Mouse (Mus musculus) embryonic facial prominence, embryonic 12.5 days (tissue): Measurements from ENCODE around the gene Ddx27. TPM values are rescaled to one million over a fixed set of nuclear protein-coding genes. Genes with fewer than 3 reads are reported as not detected.

Experiments used
- ATAC-seq: fragments of 200-750 bp; cut with Nextera tagmentation; 2 replicates; pipeline ENCODE4 v1.8.0; 2017; ENCODE audit not compliant: insufficient number of reproducible peaks, insufficient read depth, low FRiP score, low TSS enrichment
- H3K27ac ChIP-seq: fragments of 300-500 bp; sonication (generic); 2 replicates; pipeline ENCODE4 v1.5.1; 2016; ENCODE audit warnings: mild to moderate bottlenecking
- H3K27me3 ChIP-seq: fragments of 300-500 bp; sonication (generic); 2 replicates; pipeline ENCODE4 v1.6.1; 2016; ENCODE audit warnings: mild to moderate bottlenecking, moderate library complexity
- H3K36me3 ChIP-seq: fragments of 300-500 bp; sonication (generic); 2 replicates; pipeline ENCODE4 v1.6.1; 2016; ENCODE audit warnings: mild to moderate bottlenecking
- H3K4me1 ChIP-seq: fragments of 300-500 bp; sonication (generic); 2 replicates; pipeline ENCODE4 v1.6.1; 2016
- H3K4me2 ChIP-seq: fragments of 300-500 bp; sonication (generic); replicated peaks from 2 replicates; pipeline ENCODE4 v1.6.1; 2016; ENCODE audit warnings: mild to moderate bottlenecking, moderate library complexity
- H3K4me3 ChIP-seq: fragments of 300-500 bp; sonication (generic); 2 replicates; pipeline ENCODE4 v1.5.1; 2016; ENCODE audit warnings: mild to moderate bottlenecking
- H3K9ac ChIP-seq: fragments of 300-500 bp; sonication (generic); 2 replicates; pipeline ENCODE4 v1.6.1; 2016; ENCODE audit warnings: mild to moderate bottlenecking, moderate library complexity
- H3K9me3 ChIP-seq: fragments of 300-500 bp; sonication (generic); 2 replicates; pipeline ENCODE4 v1.6.1; 2016; ENCODE audit warnings: mild to moderate bottlenecking, moderate library complexity
- WGBS: fragments of 180-500 bp; shearing (Covaris S2); methylation state at CpG from one replicate; pipeline ENCODE4 v1.1.7; 2016; 5-methylcytosine and 5-hydroxymethylcytosine counted together
- polyA plus RNA-seq: library from polyadenylated mRNA; unstranded; fragments of >200 nt; fragmentation: Nextera tagmentation; extraction: Ambion mirVana; gene quantifications from 2 replicates; pipeline ENCODE4 v1.2.1, GENCODE M21; 2016

Ddx27 gene
- polyA plus RNA-seq, 1 experiment from 2014 or later = 60.2 TPM

GRCm38 (mm10) chr2:167066031-167066430 is 51.0 kb downstream of the Ddx27 start:
- H3K27ac ChIP-seq = peak overlapping the region; percentile 64; the same call in 1 of the 2 replicates
- H3K27me3 ChIP-seq = no peaks in the 10 kb centered on the region
- H3K4me1 ChIP-seq = peaks cover 24% of the 10 kb centered on the region
- no peak overlapping the region for H3K4me3 ChIP-seq
- H3K9ac ChIP-seq = no peak overlapping the region
- no peaks in the 10 kb centered on the region for H3K9me3 ChIP-seq
- H3K4me2 ChIP-seq = no peak overlapping the region
- 45% methylated on average over 1 of the region's 1 CpGs for WGBS
- ATAC-seq = no peak
- peaks cover 21% of the 10 kb centered on the region for H3K36me3 ChIP-seq

DNA sequence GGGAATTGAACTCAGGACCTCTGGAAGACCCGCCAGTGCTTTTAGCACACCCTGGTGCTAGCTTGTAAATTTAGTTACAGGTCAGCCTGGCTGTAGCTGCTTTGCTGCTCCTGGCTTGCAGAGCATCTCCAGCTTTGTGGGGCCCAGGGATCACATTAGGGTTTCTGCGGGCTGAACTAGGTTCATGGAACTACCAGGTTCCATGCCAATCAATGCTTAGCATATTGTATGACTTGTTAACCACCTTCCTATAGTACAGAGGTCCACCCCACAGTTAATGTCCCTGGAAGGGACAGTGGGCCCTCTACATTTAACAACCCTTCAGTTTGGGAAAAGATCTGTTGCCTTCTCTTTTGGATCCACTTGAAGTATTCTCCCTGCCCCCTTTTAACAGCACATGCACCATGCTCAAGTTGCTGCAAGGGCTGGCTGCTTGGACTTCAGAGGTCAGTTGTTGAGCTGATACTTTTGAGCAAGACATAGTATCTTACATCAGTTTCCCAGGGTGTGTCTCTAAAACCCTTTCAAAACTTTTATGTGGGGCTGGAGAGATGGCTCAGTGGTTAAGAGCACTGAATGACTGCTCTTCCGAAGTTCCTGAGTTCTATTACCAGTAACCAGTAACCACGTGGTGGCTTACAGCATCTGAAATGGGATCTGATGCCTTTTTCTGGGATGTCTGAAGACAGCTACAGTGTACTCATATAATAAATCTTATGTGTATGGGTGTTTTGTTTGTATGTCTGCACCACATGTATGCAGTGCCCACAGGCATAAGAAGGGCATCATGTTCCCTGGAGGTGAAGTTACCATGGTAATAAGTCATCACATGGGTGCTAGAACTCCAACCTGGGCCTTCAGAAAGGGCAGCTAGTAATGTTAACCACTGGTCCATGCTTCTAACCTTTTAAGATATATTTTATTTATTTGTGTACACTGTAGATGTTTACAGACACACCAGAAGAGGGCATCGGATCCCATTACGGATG is 51.8 kb downstream of the Ddx27 start:
- no peak for ATAC-seq
- H3K4me1 ChIP-seq = peaks cover 17% of the 10 kb centered on the region
- no peaks in the 10 kb centered on the region for H3K9me3 ChIP-seq
- H3K27ac ChIP-seq = no peak overlapping the region
- no peak overlapping the region for H3K9ac ChIP-seq
- WGBS = 33% methylated on average over 6 of the region's 6 CpGs
- no peaks in the 10 kb centered on the region for H3K27me3 ChIP-seq
- no peak overlapping the region for H3K4me2 ChIP-seq
- H3K4me3 ChIP-seq = no peak overlapping the region
- H3K36me3 ChIP-seq = peaks cover 21% of the 10 kb centered on the region

- H3K9ac ChIP-seq = no peak overlapping the region
- H3K4me2 ChIP-seq = no peak overlapping the region
- H3K27me3 ChIP-seq = no peaks in the 10 kb centered on the region
- no peak for ATAC-seq
- H3K4me3 ChIP-seq = no peak overlapping the region
- peaks cover 21% of the 10 kb centered on the region for H3K36me3 ChIP-seq
- H3K4me1 ChIP-seq = peaks cover 16% of the 10 kb centered on the region
- 56% methylated on average over 6 of the region's 6 CpGs for WGBS
- H3K9me3 ChIP-seq = no peaks in the 10 kb centered on the region
- H3K27ac ChIP-seq = 0 out of 2 replicates have a peak overlapping the region, but pooled peaks have one; percentile 23
Observed at GRCm38 (mm10) chr2:167067575-167067974, 52.6 kb downstream of the Ddx27 start.

GRCm38 (mm10) chr2:167070341-167070740 is 55.3 kb downstream of the Ddx27 start:
- 78% methylated on average over 6 of the region's 6 CpGs for WGBS
- ATAC-seq = no peak

DNA sequence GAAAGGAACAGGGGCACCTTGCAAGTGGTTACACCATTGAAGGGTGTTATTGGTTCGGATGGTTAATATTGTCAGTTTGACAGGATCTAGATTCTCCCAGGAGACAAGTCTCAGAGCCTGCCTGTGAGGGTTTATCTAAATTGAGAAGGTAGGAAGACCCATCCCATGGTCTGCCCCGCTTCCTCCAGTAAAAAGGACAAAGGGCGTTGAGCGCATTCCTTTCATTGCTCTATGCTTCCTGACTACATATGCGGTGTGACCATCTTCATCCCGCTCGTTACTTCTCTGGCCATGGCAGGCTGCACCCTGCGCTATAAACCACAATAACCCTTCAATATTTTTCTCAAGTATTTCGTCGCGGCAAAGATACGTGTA is 56.3 kb downstream of the Ddx27 start:
- WGBS = 21% methylated on average over 12 of the region's 12 CpGs
- ATAC-seq = no peak
- Histone ChIP-seq H3K4me3 (peak overlapping the region; percentile 43), H3K27me3 (no peaks in the 10 kb centered on the region), H3K36me3 (peaks cover 3% of the 10 kb centered on the region; the same call in 1 of the 2 replicates), H3K27ac (peak overlapping the region; percentile 42; the same call in 1 of the 2 replicates), H3K4me1 (no peaks in the 10 kb centered on the region), H3K4me2 (peak overlapping the region; percentile 55), H3K9me3 (no peaks in the 10 kb centered on the region), H3K9ac (peak overlapping the region; percentile 40)

More at GRCm38 (mm10) chr2:167070341-167070740, 55.3 kb downstream of the Ddx27 start:
- Histone ChIP-seq H3K27ac (no peak overlapping the region), H3K9me3 (no peaks in the 10 kb centered on the region), H3K4me1 (peaks cover 7% of the 10 kb centered on the region; the same call in 1 of the 2 replicates), H3K36me3 (peaks cover 12% of the 10 kb centered on the region), H3K9ac (no peak overlapping the region), H3K4me2 (no peak overlapping the region), H3K4me3 (no peak overlapping the region), H3K27me3 (no peaks in the 10 kb centered on the region)

DNA sequence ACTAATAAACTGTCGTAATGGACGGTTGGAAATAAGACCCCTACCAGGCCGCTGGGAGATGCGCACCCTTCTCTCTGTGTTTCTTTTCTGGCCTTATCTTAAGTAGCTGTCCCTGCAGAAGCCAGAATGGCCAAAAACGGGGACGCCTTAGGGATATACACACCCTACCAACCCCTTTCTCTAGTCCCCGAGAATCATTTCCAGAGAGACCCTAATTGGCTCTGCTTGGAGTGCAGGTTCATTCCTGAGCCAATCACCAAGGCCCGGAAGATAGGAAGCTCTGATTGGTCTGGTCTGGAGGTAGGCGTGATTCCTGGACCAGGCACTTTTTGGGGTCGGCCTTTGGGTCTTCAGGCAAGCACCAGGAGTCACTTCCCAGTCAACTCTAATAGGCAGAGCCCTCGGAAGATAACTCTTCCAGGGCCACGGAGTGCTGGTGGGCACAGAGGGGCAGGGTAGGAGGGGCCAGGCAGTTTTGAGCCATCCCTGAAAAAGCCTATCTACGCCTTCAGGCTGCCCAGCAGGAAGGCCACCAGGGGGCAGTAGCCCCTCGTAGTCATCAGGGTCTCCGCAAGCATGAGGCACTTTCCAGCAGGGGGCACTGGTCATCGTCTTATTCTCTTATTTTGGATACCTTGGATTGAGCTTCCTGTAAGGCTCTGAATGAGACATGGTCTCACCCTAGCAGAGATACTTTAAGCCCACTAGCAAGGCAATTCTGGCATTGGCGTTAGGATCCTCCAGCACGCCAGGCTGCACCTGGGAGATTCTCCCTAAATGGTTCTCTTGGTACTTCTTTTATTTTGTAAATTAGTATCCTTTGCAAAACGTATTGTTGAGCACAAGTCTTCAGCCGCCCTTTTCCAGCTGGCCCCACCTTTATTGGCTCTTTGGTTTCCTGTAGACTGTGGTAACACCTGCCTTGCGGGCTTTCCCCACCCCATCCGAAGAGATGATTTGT is 56.9 kb downstream of the Ddx27 start:
- Histone ChIP-seq H3K36me3 (no peaks in the 10 kb centered on the region), H3K4me3 (peak overlapping the region; percentile 43), H3K27ac (peak overlapping the region; percentile 42), H3K27me3 (no peaks in the 10 kb centered on the region), H3K9ac (peak overlapping the region; percentile 40), H3K4me1 (no peaks in the 10 kb centered on the region), H3K4me2 (peak overlapping the region; percentile 55), H3K9me3 (no peaks in the 10 kb centered on the region)
- ATAC-seq = peak; percentile 94
- WGBS = 9% methylated on average over 22 of the region's 22 CpGs

GRCm38 (mm10) chr2:167074587-167074986 is 59.6 kb downstream of the Ddx27 start:
- Histone ChIP-seq H3K27me3 (no peaks in the 10 kb centered on the region), H3K9me3 (no peaks in the 10 kb centered on the region), H3K4me1 (peaks cover 15% of the 10 kb centered on the region), H3K4me2 (no peak overlapping the region), H3K27ac (no peak overlapping the region), H3K4me3 (no peak overlapping the region), H3K36me3 (no peaks in the 10 kb centered on the region), H3K9ac (no peak overlapping the region)
- WGBS = 92% methylated on average over 5 of the region's 5 CpGs
- no peak for ATAC-seq

DNA sequence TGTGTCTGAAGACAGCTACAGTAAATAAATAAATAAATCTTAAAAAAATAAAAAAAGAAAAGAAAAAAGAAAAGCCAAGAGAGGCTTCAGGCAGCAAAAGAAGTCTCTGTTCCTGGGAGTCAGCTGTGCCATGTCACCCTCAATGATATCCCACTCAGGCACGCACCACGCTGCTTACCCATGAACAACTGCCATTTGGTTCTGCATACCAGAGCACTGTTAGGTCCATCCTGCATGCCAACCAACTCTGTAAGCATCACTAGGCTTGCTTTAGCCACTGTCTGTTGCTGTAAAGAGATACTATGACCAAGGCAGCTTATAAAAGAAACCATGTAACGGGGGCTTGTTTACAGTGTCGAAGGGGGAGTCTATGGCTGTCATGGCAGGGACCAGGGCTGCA is 61.4 kb downstream of the Ddx27 start:
- no peak overlapping the region for H3K4me3 ChIP-seq
- 92% methylated on average over 4 of the region's 4 CpGs for WGBS

GRCm38 (mm10) chr2:167076759-167077158 is 61.8 kb downstream of the Ddx27 start:
- Histone ChIP-seq H3K4me1 (peaks cover 28% of the 10 kb centered on the region), H3K4me3 (no peak overlapping the region), H3K9ac (no peak overlapping the region), H3K36me3 (no peaks in the 10 kb centered on the region), H3K9me3 (no peaks in the 10 kb centered on the region), H3K4me2 (no peak overlapping the region), H3K27ac (no peak overlapping the region), H3K27me3 (no peaks in the 10 kb centered on the region)
- ATAC-seq = no peak
- 83% methylated on average over 2 of the region's 2 CpGs for WGBS

More for the DNA sequence above, 61.4 kb downstream of the Ddx27 start:
- H3K9me3 ChIP-seq = no peaks in the 10 kb centered on the region
- no peak for ATAC-seq
- no peak overlapping the region for H3K4me2 ChIP-seq
- H3K27me3 ChIP-seq = no peaks in the 10 kb centered on the region
- H3K4me1 ChIP-seq = peaks cover 24% of the 10 kb centered on the region
- H3K36me3 ChIP-seq = no peaks in the 10 kb centered on the region
- no peak overlapping the region for H3K27ac ChIP-seq
- H3K9ac ChIP-seq = no peak overlapping the region

DNA sequence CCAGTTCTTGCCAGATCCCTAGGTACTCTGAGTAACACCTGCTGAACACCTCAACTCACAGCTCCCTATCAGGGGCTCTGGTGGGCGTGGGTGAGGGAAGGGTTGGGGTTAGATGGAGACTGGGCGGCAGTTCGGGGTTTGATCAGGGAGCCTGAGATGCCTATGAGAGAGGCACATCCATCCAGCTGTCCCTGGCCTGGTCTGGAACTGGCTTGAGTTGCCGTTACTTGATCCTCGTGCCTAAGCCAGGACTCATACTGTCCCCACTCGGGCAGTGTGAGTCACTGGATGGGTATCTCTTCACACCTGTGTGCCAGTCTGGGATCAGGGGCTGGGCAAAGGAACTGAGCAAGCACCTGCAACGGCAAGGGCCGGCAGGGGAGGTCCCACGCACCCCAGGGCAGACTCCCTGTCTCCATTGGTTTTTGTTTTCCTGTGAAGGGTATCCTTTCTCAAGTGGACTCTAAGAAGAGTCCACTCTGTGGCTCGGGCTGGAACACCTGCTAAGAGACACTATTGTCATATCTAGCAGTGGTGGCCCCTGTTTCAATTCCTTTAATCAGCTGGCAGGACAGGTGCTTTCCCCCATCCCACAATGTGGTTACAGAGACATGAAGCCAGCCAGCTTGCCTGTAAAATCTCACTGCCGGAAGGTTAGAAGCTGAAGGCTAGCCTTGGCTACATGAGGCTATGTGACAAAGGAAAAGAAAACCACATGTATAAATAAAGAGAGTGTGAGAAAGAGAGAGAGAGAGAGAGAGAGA is 62.4 kb downstream of the Ddx27 start:
- Histone ChIP-seq H3K9me3 (no peaks in the 10 kb centered on the region), H3K27me3 (no peaks in the 10 kb centered on the region), H3K4me3 (no peak overlapping the region), H3K36me3 (no peaks in the 10 kb centered on the region), H3K4me1 (peaks cover 31% of the 10 kb centered on the region), H3K27ac (no peak overlapping the region), H3K4me2 (no peak overlapping the region), H3K9ac (no peak overlapping the region)
- no peak for ATAC-seq
- 86% methylated on average over 11 of the region's 11 CpGs for WGBS

GRCm38 (mm10) chr2:167078486-167078885 is 63.5 kb downstream of the Ddx27 start:
- WGBS = 36% methylated on average over 7 of the region's 7 CpGs
- Histone ChIP-seq H3K9ac (no peak overlapping the region), H3K4me2 (no peak overlapping the region), H3K9me3 (no peaks in the 10 kb centered on the region), H3K27ac (peak overlapping the region; percentile 61), H3K4me3 (no peak overlapping the region), H3K27me3 (no peaks in the 10 kb centered on the region), H3K4me1 (peaks cover 31% of the 10 kb centered on the region), H3K36me3 (no peaks in the 10 kb centered on the region)
- no peak for ATAC-seq
